Mouse (Mus musculus): Measurements from ENCODE around the gene Ssr3. TPM values are rescaled to one million over a fixed set of nuclear protein-coding genes. Genes with fewer than 3 reads are reported as not detected.

The Ssr3 gene
- polyA plus RNA-seq, 1 experiment, result 92.7 TPM

GRCm38 (mm10) chr3:65358275-65358674 lies 34.1 kb downstream of the Ssr3 start:
- Histone ChIP-seq H3K4me1 (ENCODE audit: control insufficient read depth, insufficient read depth, low read length) (no peaks in the 10 kb centered on the region), H3K4me3 (replicated peaks; ENCODE audit: insufficient read depth, low read depth, low read length) (no peak overlapping the region)
- WGBS, result 74% methylated on average over 2 of the region's 2 CpGs

GRCm38 (mm10) chr3:65355479-65355878 lies 36.9 kb downstream of the Ssr3 start:
- WGBS, result 78% methylated on average over 6 of the region's 6 CpGs
- Histone ChIP-seq H3K4me1 (ENCODE audit: control insufficient read depth, insufficient read depth, low read length) (peaks cover 3% of the 10 kb centered on the region; the same call in 1 of the 2 replicates), H3K27ac (ENCODE audit: insufficient read depth, low read length) (no peak overlapping the region), H3K4me3 (replicated peaks; ENCODE audit: insufficient read depth, low read depth, low read length) (no peak overlapping the region), H3K27me3 (ENCODE audit: control insufficient read depth, insufficient read depth, low read length) (no peaks in the 10 kb centered on the region)
- DNase-seq, result no peak
- TF ChIP-seq CTCF (IDR thresholded peaks at IDR 0.05; ENCODE audit: borderline replicate concordance, insufficient read depth, low read depth, low read length) (no peak), POLR2A (IDR thresholded peaks at IDR 0.05; ENCODE audit: borderline replicate concordance, insufficient read depth, low read length) (no peak)

More at GRCm38 (mm10) chr3:65358275-65358674, 34.1 kb downstream of the Ssr3 start:
- H3K27me3 ChIP-seq (ENCODE audit: control insufficient read depth, insufficient read depth, low read length), result no peaks in the 10 kb centered on the region
- no peak for TF ChIP-seq POLR2A (IDR thresholded peaks at IDR 0.05; ENCODE audit: borderline replicate concordance, insufficient read depth, low read length)
- TF ChIP-seq CTCF (IDR thresholded peaks at IDR 0.05; ENCODE audit: borderline replicate concordance, insufficient read depth, low read depth, low read length), result no peak
- DNase-seq, result no peak
- H3K27ac ChIP-seq (ENCODE audit: insufficient read depth, low read length), result no peak overlapping the region

GRCm38 (mm10) chr3:65353263-65354037 lies 39.0 kb downstream of the Ssr3 start:
- no peak overlapping the region for H3K27ac ChIP-seq (ENCODE audit: insufficient read depth, low read length)
- WGBS, result 72% methylated on average over 10 of the region's 10 CpGs
- H3K27me3 ChIP-seq (ENCODE audit: control insufficient read depth, insufficient read depth, low read length), result no peaks in the 10 kb centered on the region
- TF ChIP-seq POLR2A (IDR thresholded peaks at IDR 0.05; ENCODE audit: borderline replicate concordance, insufficient read depth, low read length) (no peak), CTCF (IDR thresholded peaks at IDR 0.05; ENCODE audit: borderline replicate concordance, insufficient read depth, low read depth, low read length) (no peak)
- H3K4me1 ChIP-seq (ENCODE audit: control insufficient read depth, insufficient read depth, low read length), result peaks cover 3% of the 10 kb centered on the region; the same call in 1 of the 2 replicates
- H3K4me3 ChIP-seq (replicated peaks; ENCODE audit: insufficient read depth, low read depth, low read length), result no peak overlapping the region
- no peak for DNase-seq

- peak; percentile 18 to 23 for DNase-seq
- peak; percentile 28; the same call in 1 of the 2 replicates for TF ChIP-seq CTCF (IDR thresholded peaks at IDR 0.05; ENCODE audit: borderline replicate concordance, insufficient read depth, low read depth, low read length)
- no peak for TF ChIP-seq POLR2A (IDR thresholded peaks at IDR 0.05; ENCODE audit: borderline replicate concordance, insufficient read depth, low read length)
- Histone ChIP-seq H3K4me1 (ENCODE audit: control insufficient read depth, insufficient read depth, low read length) (peaks cover 3% of the 10 kb centered on the region; the same call in 1 of the 2 replicates), H3K27ac (ENCODE audit: insufficient read depth, low read length) (no peak overlapping the region), H3K27me3 (ENCODE audit: control insufficient read depth, insufficient read depth, low read length) (no peaks in the 10 kb centered on the region), H3K4me3 (replicated peaks; ENCODE audit: insufficient read depth, low read depth, low read length) (no peak overlapping the region)
- 44% methylated on average over 4 of the region's 4 CpGs for WGBS
Observed at GRCm38 (mm10) chr3:65352278-65353127, 39.9 kb downstream of the Ssr3 start.

- Histone ChIP-seq H3K27ac (ENCODE audit: insufficient read depth, low read length) (no peak overlapping the region), H3K4me1 (ENCODE audit: control insufficient read depth, insufficient read depth, low read length) (no peaks in the 10 kb centered on the region), H3K4me3 (replicated peaks; ENCODE audit: insufficient read depth, low read depth, low read length) (no peak overlapping the region), H3K27me3 (ENCODE audit: control insufficient read depth, insufficient read depth, low read length) (no peaks in the 10 kb centered on the region)
- no peak for DNase-seq
- TF ChIP-seq CTCF (IDR thresholded peaks at IDR 0.05; ENCODE audit: borderline replicate concordance, insufficient read depth, low read depth, low read length) (no peak), POLR2A (IDR thresholded peaks at IDR 0.05; ENCODE audit: borderline replicate concordance, insufficient read depth, low read length) (no peak)
- WGBS, result 96% methylated on average over 1 of the region's 1 CpGs
Observed at GRCm38 (mm10) chr3:65346176-65346575, 46.2 kb downstream of the Ssr3 start.

- no peaks in the 10 kb centered on the region for H3K4me1 ChIP-seq (ENCODE audit: control insufficient read depth, insufficient read depth, low read length)
- no peak overlapping the region for H3K4me3 ChIP-seq (replicated peaks; ENCODE audit: insufficient read depth, low read depth, low read length)
- no peak overlapping the region for H3K27ac ChIP-seq (ENCODE audit: insufficient read depth, low read length)
- WGBS, result 65% methylated on average over 5 of the region's 5 CpGs
- no peak for DNase-seq
- TF ChIP-seq POLR2A (IDR thresholded peaks at IDR 0.05; ENCODE audit: borderline replicate concordance, insufficient read depth, low read length), result no peak
- TF ChIP-seq CTCF (IDR thresholded peaks at IDR 0.05; ENCODE audit: borderline replicate concordance, insufficient read depth, low read depth, low read length), result no peak
- H3K27me3 ChIP-seq (ENCODE audit: control insufficient read depth, insufficient read depth, low read length), result no peaks in the 10 kb centered on the region
Observed at GRCm38 (mm10) chr3:65340173-65340951, 52.1 kb downstream of the Ssr3 start.

- Histone ChIP-seq H3K27me3 (ENCODE audit: control insufficient read depth, insufficient read depth, low read length) (no peaks in the 10 kb centered on the region), H3K4me3 (replicated peaks; ENCODE audit: insufficient read depth, low read depth, low read length) (no peak overlapping the region), H3K27ac (ENCODE audit: insufficient read depth, low read length) (no peak overlapping the region), H3K4me1 (ENCODE audit: control insufficient read depth, insufficient read depth, low read length) (no peaks in the 10 kb centered on the region)
- no peak for TF ChIP-seq POLR2A (IDR thresholded peaks at IDR 0.05; ENCODE audit: borderline replicate concordance, insufficient read depth, low read length)
- no peak for TF ChIP-seq CTCF (IDR thresholded peaks at IDR 0.05; ENCODE audit: borderline replicate concordance, insufficient read depth, low read depth, low read length)
- 78% methylated on average over 10 of the region's 10 CpGs for WGBS
- DNase-seq, result no peak
Observed at GRCm38 (mm10) chr3:65337835-65338464, 54.5 kb downstream of the Ssr3 start.

Other genes with a start within 250 kb of the Ssr3 start
- 7.9 and 8.3 TPM in 2 replicates for gene Tiparp, start 135.8 kb upstream of the Ssr3 start, polyA plus RNA-seq (2012; rRNA removed)

Measured in cerebellum, adult 2 months (tissue).